Mouse (Mus musculus): ENCODE data around the gene Ergic1.

The Ergic1 gene

GRCm38 (mm10) chr17:26561290-26561640 lies at the start of gene Ergic1:
TSS of gene Ergic1 (plus strand) at chr17:26561489.
- DNase-seq (ENCODE audit: low read depth, low spot score), result peak; percentile 74

- peak; percentile 65 for DNase-seq (ENCODE audit: low read depth, low spot score)
Measured at GRCm38 (mm10) chr17:26511816-26512774, 49.2 kb upstream of the Ergic1 start.

DNA sequence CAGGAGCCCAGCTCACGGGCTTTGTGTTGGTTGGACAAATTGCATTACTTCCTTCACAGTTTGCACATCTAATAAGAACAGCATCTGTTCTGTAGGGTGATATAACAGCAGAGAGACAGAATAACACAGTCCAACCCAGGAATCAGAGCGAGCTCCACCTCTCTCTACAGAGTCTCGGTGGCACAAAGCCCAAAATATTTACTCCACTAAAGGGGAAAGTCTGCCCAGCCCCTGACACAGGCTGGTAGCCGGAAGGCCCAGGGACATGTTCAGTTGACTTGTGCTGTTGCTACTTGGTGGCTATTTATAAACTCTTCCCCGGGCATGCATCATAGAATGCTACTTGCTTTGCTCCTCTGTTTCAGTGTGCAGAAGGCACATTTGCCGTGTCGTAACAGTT lies 48.3 kb upstream of the Ergic1 start:
- no peak for DNase-seq (ENCODE audit: low read depth, low spot score)

DNA sequence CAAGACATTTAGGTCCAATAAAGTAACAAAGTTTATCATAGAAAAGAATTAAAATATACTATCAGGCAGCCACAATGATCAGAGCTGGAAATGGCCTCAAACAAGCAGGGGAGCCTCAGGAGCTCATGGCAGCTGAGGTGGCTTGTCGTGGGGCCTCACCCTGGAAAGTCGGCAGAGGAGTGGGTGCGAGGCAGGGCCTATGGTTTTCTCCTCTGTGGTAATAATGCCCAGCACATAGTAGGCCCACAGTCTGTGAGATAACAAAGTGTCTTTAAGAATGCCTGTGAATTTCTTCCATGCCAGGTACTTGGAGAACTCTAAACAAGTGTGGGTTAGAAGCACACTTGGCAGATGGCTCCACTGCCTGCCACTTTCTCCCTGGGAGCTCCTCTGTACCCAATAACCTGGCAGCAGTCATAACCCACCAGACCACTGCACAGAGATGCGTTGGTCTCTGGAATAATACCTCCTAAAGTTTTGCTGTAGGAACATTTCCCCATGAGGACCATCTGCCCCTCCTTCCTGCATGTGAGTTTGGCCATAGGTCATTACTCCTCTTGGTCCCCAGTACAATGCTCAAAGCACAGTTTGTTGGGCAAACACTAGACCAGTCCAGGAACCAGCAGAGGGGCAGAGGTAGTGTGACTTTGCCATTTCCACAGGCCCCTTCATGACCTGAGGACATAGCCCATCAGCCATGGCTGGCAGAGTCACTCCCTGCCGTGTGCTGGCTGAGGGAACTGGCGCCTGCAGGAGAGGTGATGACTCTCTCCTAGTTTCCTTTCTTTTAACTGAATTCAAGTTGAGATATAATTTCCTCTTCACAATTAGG lies 47.6 kb upstream of the Ergic1 start:
- no peak for DNase-seq (ENCODE audit: low read depth, low spot score)

DNA sequence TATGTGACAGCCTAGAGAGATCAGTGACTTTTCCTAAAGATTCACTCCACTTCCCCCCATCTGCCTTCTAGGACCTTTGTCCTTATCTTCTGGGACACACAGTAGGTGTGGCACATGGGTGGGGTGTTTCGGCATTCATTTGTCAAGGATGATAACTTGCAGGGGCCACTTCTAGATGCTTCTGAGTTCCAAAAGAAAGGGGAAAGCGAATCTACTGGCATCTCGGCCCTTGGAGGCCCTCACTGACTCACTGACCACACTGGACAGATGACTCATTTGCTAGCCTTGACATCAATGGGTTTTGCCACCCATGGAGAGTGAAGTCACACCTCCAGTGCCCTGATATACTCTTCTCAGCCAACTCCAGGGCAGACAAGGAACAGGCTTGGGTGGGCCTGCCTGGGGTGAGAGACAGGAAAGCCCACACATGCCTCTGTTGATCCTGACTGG lies 46.7 kb upstream of the Ergic1 start:
- no peak for DNase-seq (ENCODE audit: low read depth, low spot score)

DNA sequence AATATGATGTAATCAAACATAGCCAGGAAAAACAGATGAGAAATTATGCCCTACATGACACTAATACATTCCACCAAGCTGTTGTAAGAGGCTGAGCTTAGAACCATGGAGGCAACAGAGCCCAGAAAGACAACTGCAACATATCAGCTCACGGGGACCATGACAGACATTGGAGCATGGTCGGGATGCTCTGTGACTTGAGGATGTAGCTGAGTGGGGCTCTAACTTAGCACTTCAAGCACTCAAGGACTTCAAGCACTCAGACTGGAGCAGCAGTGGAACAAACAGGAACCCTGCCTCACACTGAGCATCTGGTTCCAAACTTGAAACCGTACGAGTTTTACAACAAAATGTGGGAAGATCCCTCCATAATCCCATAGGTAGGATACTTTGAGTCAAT lies 45.6 kb upstream of the Ergic1 start:
- DNase-seq (ENCODE audit: low read depth, low spot score), result no peak

DNA sequence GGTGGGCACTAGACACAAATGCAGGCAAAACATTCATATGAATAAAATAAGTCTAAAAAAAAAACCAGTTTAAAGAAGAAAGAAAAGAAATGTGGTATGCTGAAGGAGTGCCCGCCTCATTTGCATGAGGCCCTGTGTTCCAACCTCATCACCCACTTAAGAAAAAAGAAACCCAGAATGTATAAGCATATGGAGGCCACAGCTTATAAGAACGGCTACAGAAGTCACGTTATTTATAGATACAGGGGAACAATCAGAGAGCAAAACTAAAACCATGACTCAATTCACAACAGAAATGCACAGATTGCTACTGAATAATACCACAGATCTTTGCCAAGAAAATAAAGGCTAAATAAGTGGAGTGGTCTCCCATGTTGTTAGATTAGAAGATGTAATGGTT lies 43.0 kb upstream of the Ergic1 start:
- DNase-seq (ENCODE audit: low read depth, low spot score), result no peak

DNA sequence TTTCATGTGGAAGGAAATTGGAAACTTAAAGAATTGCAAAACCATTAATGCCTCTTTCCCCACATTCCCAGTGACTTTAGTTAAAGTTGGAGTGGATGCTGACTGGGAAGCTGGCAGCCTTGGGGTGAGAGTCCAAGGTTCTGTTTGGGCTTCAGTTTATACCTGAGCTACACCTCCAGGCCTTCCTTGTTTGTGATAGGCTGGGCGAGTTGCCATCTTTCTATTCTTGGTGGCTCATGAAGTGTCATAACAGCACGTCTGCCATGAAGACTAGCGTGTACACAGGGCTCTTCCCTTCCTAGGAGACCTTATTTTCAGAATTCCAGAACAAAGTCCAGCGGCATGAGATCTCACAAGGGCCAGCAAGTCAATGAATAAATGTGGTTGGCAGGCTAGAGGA lies 38.6 kb upstream of the Ergic1 start:
- DNase-seq (ENCODE audit: low read depth, low spot score), result no peak

DNA sequence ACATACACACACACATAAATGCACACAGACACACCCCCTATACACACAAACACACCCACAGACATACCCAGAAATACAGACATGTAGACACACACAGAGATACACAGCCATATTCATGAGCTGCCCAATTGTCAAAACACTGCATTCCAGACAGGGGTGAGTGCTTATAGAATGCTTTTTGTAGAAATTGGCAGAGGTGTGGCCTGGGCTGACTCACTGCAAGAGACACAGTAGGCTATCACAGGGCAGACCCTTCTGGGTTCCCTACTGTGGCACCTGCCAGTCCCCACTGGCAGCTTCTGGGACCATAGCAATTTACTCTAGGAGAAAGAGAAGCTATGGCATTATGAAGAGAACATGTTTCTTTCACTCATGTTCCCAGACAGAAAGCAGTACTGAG lies 37.0 kb upstream of the Ergic1 start:
- DNase-seq (ENCODE audit: low read depth, low spot score), result no peak

DNA sequence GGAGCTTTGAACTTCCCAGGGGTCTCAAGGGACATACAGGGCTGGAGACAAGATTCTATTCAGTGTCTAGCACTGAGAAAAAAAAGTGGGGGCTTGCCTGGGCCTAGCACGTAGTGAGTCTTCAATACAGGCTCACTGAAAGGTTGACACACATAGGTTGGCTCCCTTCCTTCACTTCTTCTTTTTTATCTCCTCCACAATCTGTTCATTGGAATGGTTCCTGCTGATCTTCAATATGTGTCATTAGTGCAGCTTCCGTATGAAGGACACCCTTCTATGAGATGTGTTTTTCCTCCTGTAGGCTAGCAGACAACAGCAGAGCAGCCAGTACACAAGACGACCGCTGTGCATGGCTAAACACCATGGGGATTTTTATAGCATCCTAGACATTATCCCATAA lies 36.5 kb upstream of the Ergic1 start:
- DNase-seq (ENCODE audit: low read depth, low spot score), result no peak

- peak; percentile 88 for DNase-seq (ENCODE audit: low read depth, low spot score)
Measured at GRCm38 (mm10) chr17:26525316-26525715, 36.0 kb upstream of the Ergic1 start.

DNA sequence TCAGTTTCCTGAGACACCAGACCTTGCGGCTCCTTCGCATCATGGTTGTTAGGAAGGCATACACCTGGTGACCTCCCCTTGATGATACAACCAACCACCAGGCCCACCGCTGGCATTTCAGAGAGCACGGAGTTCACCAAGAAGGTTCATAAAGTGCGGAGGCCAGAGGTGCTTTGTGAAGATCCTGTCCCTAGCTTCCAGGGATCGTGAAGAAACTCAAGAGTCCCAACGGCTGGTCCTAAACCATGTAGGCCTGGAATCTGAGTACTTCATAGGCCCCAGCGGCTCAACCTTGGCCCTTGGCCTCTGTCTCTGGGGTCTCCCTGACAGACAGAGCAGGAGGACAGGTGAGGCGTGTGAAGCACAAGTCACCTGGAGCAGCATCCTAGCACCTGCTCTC lies 34.0 kb upstream of the Ergic1 start:
- DNase-seq (ENCODE audit: low read depth, low spot score), result no peak

DNA sequence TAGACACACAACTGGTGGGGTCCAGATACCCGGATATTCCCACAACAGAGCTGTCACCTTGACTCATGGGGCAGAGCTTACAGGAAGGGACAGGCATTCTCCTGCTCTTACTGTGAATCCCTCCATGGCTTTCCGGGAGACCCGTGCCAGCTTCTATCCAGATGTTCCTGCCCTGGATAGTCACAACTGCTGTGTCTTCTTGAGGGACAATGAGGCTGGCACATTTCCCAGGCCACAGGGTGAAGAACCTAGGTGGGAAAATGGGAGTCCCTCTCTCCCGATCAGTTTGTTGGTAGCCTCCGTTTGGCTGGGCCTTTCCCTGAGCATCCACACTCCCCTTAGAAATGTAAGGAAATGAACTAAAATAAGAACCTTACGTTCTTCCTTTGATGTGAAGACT lies 32.5 kb upstream of the Ergic1 start:
- no peak for DNase-seq (ENCODE audit: low read depth, low spot score)

- DNase-seq (ENCODE audit: low read depth, low spot score), result peak; percentile 75
Measured at GRCm38 (mm10) chr17:26529791-26530241, 31.5 kb upstream of the Ergic1 start.

DNA sequence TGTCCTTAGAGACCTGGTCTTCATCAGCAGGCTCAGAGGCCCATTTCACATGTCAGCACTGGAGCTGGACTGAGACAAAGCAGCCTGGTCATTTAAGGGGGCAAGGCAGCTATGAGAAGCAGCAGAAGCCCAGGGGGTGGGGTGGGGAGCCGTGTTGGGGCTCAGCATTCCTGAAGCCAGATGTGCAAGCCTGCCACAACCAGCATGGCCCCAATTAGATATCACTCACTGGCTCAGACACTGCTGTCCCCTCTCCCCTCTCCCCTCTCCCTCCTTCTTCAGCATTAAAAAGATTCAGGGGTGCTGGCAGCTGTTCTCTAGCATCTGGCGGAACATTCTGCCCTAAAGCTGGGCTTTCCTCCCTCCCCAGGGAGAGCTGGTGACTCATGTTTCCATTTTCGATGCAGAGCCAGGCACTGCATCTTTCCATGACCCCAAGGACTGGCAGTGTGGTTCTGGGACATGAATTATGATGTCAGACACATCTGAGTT lies 30.7 kb upstream of the Ergic1 start:
- DNase-seq (ENCODE audit: low read depth, low spot score), result peak; percentile 92

GRCm38 (mm10) chr17:26531395-26532027 lies 29.8 kb upstream of the Ergic1 start:
- no peak for DNase-seq (ENCODE audit: low read depth, low spot score)

DNA sequence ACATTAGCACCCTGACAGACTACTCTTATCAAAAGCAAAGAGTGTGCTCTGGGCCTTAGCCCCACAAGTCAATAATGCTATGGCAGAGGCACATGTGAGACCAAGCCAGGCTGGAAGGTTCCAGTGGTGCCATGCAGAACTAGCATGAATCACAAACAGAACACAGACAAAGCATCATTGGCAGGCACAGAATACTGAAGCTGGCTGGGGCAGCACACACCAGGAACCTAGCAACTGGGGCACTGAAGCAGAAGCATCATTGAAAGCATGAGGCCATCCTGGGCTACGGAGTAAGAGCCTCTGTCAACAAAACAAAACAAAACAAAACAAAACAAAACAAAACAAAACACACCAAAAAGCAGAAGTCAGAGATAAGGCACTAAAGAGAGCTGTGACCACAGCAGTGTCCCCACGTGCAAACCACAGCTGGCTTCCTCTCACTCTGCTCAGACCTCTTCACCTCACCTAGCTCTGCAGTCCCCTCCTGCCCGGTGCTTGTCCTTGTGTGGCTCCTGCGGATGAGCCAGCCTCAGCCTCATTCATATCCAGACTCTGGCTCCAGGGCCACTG lies 28.7 kb upstream of the Ergic1 start:
- DNase-seq (ENCODE audit: low read depth, low spot score), result no peak

- peak; percentile 68 for DNase-seq (ENCODE audit: low read depth, low spot score)
Measured at GRCm38 (mm10) chr17:26533871-26534372, 27.4 kb upstream of the Ergic1 start.

DNA sequence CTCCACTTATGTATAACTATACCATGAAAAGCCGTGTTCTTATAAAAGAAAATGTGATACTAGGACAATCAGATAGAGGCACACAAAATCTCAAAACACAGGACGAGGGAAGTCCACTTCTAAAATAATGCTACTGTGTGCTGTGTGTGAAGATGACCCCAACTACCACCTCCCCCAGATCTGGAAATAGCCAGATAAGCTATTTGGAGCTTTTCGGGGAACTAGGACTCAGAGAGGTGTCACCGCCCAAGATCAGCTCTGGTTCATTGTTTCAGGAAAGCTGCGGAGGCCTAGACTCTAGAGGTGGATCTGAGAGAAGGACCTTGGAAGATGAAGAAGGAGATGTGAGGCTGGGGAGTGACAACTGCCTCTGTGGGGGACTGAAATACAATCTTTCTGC lies 26.6 kb upstream of the Ergic1 start:
- DNase-seq (ENCODE audit: low read depth, low spot score), result no peak

GRCm38 (mm10) chr17:26535251-26536136 lies 25.8 kb upstream of the Ergic1 start:
- DNase-seq (ENCODE audit: low read depth, low spot score), result no peak
